Mouse (Mus musculus): ENCODE results near the gene Ptcd2.

GRCm38 (mm10) chr13:99378223-99378622 is 33.7 kb upstream of the Ptcd2 start:
- TF ChIP-seq POLR2A (IDR thresholded peaks at IDR 0.05; ENCODE audit: low read depth, low read length) (no peak), CTCF (IDR thresholded peaks at IDR 0.05; ENCODE audit: borderline replicate concordance, insufficient read depth, low read length) (no peak)

Data from embryonic fibroblast, embryonic 13.5 days (primary cell).